Mouse (Mus musculus) lung, postnatal 36 days (tissue): ENCODE measurements around the gene B3gnt4.
"Not testable (repeated sequence)": the region's sequence is repeated elsewhere in the genome, so short reads cannot be mapped to it uniquely, and the experiment has no call there.

ENCODE experiments used
- DNase-seq: peaks from one replicate; pipeline ENCODE4 v3.0.0; 2022; ENCODE audit warnings: mixed read lengths

Gene B3gnt4

GRCm38 (mm10) chr5:123510160-123510559, at the start of gene B3gnt4:
B3gnt4 (plus strand) TSS chr5:123510460.
- no peak for DNase-seq

GRCm38 (mm10) chr5:123461420-123461819, 48.8 kb upstream of the B3gnt4 start:
- DNase-seq = no peak

GRCm38 (mm10) chr5:123464638-123465037, 45.6 kb upstream of the B3gnt4 start:
- DNase-seq = no peak

- no peak for DNase-seq
Measured at GRCm38 (mm10) chr5:123470784-123471400, 39.4 kb upstream of the B3gnt4 start.

GRCm38 (mm10) chr5:123473817-123474216, 36.4 kb upstream of the B3gnt4 start:
- DNase-seq = no peak

- no peak for DNase-seq
Measured at GRCm38 (mm10) chr5:123487659-123488395, 22.4 kb upstream of the B3gnt4 start.

- no peak for DNase-seq
Measured at GRCm38 (mm10) chr5:123489112-123489785, 21.0 kb upstream of the B3gnt4 start, which contains the start of the genes Lrrc43 and Il31. Lrrc43 (plus strand) TSS chr5:123489305. Il31 (minus strand) TSS chr5:123489489.

- DNase-seq = no peak
Measured at GRCm38 (mm10) chr5:123489935-123490334, 20.3 kb upstream of the B3gnt4 start.

- DNase-seq = peak; percentile 39
Measured at GRCm38 (mm10) chr5:123499717-123500116, 10.5 kb upstream of the B3gnt4 start.

GRCm38 (mm10) chr5:123501973-123502372, 8.3 kb upstream of the B3gnt4 start:
- DNase-seq = no peak

GRCm38 (mm10) chr5:123507936-123508723, 2.1 kb upstream of the B3gnt4 start:
- DNase-seq = peak; percentile 88

- DNase-seq = no peak
Measured at GRCm38 (mm10) chr5:123508921-123509320, 1.3 kb upstream of the B3gnt4 start.

GRCm38 (mm10) chr5:123511426-123511825, 1.2 kb downstream of the B3gnt4 start:
- DNase-seq = not testable (repeated sequence)

GRCm38 (mm10) chr5:123512102-123512501, 1.8 kb downstream of the B3gnt4 start:
- DNase-seq = no peak

GRCm38 (mm10) chr5:123514871-123515270, 4.6 kb downstream of the B3gnt4 start:
- DNase-seq = no peak

- DNase-seq = no peak
Measured at GRCm38 (mm10) chr5:123520666-123521065, 10.4 kb downstream of the B3gnt4 start.

GRCm38 (mm10) chr5:123521621-123522020, 11.4 kb downstream of the B3gnt4 start:
- no peak for DNase-seq

GRCm38 (mm10) chr5:123522166-123522565, 11.9 kb downstream of the B3gnt4 start:
- no peak for DNase-seq

GRCm38 (mm10) chr5:123523692-123524392, 13.6 kb downstream of the B3gnt4 start, which contains the start of gene Diablo:
Diablo (minus strand) TSS chr5:123524176.
- DNase-seq = peak; percentile 99

GRCm38 (mm10) chr5:123524393-123524750, 14.1 kb downstream of the B3gnt4 start:
- no peak for DNase-seq

GRCm38 (mm10) chr5:123525281-123525680, 15.0 kb downstream of the B3gnt4 start, which contains the start of gene Gm49027:
Gm49027 (minus strand) TSS chr5:123525488.
- DNase-seq = peak; percentile 37

GRCm38 (mm10) chr5:123525916-123526495, 15.7 kb downstream of the B3gnt4 start:
- no peak for DNase-seq
